ENCODE assay signal across 13 mouse cellular contexts in genomic region chr13:12165461-12166058, GRCm38 (mm10). TPM values are rescaled to one million over a fixed set of nuclear protein-coding genes. Genes with fewer than 3 reads are reported as not detected.
DNase-seq lines count a peak whose midpoint lies in the region; ATAC-seq and TF ChIP-seq lines count a peak whose summit lies in the region.
"Had no signal": no experiment of that assay in that cellular context is flagged by ENCODE, and none has a peak within 500 bp of the region (broad histone marks: within the 10 kb centered on the region; RNA-seq: fewer than 3 reads in every experiment).

No protein-coding gene starts in this region.

- TF ChIP-seq CTCF in lung, adult 2 months (IDR thresholded peaks at IDR 0.05; ENCODE audit: insufficient read depth, low read length), result no peak
- no peak for TF ChIP-seq CTCF in olfactory bulb, adult 2 months (IDR thresholded peaks at IDR 0.05; ENCODE audit: insufficient read depth, low read depth, low read length)

- no peaks in the 10 kb centered on the region for H3K27me3 ChIP-seq in forebrain, embryonic 14.5 days (replicated peaks; ENCODE audit: control insufficient read depth, insufficient read depth, low read length)
- no peaks in the 10 kb centered on the region for H3K27me3 ChIP-seq in forebrain, embryonic 11.5 days (ENCODE audit: control insufficient read depth, insufficient read depth, low read length)
- H3K27me3 ChIP-seq in hindbrain, embryonic 15.5 days, result no peaks in the 10 kb centered on the region
- no peaks in the 10 kb centered on the region for H3K27me3 ChIP-seq in hindbrain, embryonic 10.5 days (ENCODE audit: insufficient read depth, poor library complexity, severe bottlenecking)
- H3K27me3 ChIP-seq in lung, embryonic 16.5 days (ENCODE audit: control insufficient read depth, insufficient read depth, low read depth, low read length), result no peaks in the 10 kb centered on the region
- H3K27me3 ChIP-seq: forebrain, embryonic 13.5 days; liver, embryonic 15.5 days had no signal

- no peaks in the 10 kb centered on the region for H3K4me1 ChIP-seq in forebrain, embryonic 14.5 days (ENCODE audit: control insufficient read depth, insufficient read depth, low read length)
- H3K4me1 ChIP-seq in forebrain, embryonic 11.5 days (replicated peaks; ENCODE audit: control insufficient read depth, insufficient read depth, low read length), result 0 out of 2 replicates have a peak, but pooled peaks cover 2% of the 10 kb centered on the region
- peaks cover 9% of the 10 kb centered on the region; the same call in 1 of the 2 replicates for H3K4me1 ChIP-seq in hindbrain, embryonic 15.5 days (replicated peaks)
- H3K4me1 ChIP-seq in hindbrain, embryonic 10.5 days (replicated peaks), result peaks cover 5% of the 10 kb centered on the region; the same call in 1 of the 2 replicates
- H3K4me1 ChIP-seq in lung, embryonic 16.5 days (replicated peaks; ENCODE audit: control insufficient read depth, insufficient read depth, low read length), result peaks cover 8% of the 10 kb centered on the region
- H3K4me1 ChIP-seq in lung, adult 2 months (ENCODE audit: control insufficient read depth, insufficient read depth, low read length), result no peaks in the 10 kb centered on the region
- H3K4me1 ChIP-seq in olfactory bulb, adult 2 months (ENCODE audit: control insufficient read depth, insufficient read depth, low read length), result peaks cover 7% of the 10 kb centered on the region; the same call in 1 of the 2 replicates
- H3K4me1 ChIP-seq: liver, embryonic 15.5 days had no signal

- H3K4me3 ChIP-seq in forebrain, embryonic 14.5 days (ENCODE audit: low read depth, low read length), result no peak overlapping the region
- no peak overlapping the region for H3K4me3 ChIP-seq in forebrain, embryonic 11.5 days (ENCODE audit: low read depth, low read length)
- H3K4me3 ChIP-seq in hindbrain, embryonic 15.5 days, result no peak overlapping the region
- no peak overlapping the region for H3K4me3 ChIP-seq in hindbrain, embryonic 10.5 days
- no peak overlapping the region for H3K4me3 ChIP-seq in lung, embryonic 16.5 days (ENCODE audit: low read length)
- H3K4me3 ChIP-seq in lung, adult 2 months (replicated peaks; ENCODE audit: extremely low read depth, low read depth, low read length), result no peak overlapping the region
- H3K4me3 ChIP-seq in olfactory bulb, adult 2 months (ENCODE audit: insufficient read depth, low read depth, low read length), result no peak overlapping the region
- H3K4me3 ChIP-seq: forebrain, embryonic 13.5 days; liver, embryonic 15.5 days had no signal

- no peaks in the 10 kb centered on the region for H3K36me3 ChIP-seq in forebrain, embryonic 14.5 days (ENCODE audit: control insufficient read depth, insufficient read depth, low read length)
- no peaks in the 10 kb centered on the region for H3K36me3 ChIP-seq in forebrain, embryonic 11.5 days (ENCODE audit: control insufficient read depth, insufficient read depth, low read length)
- H3K36me3 ChIP-seq in hindbrain, embryonic 15.5 days, result no peaks in the 10 kb centered on the region
- H3K36me3 ChIP-seq in hindbrain, embryonic 10.5 days, result no peaks in the 10 kb centered on the region
- no peaks in the 10 kb centered on the region for H3K36me3 ChIP-seq in lung, embryonic 16.5 days (ENCODE audit: control insufficient read depth, insufficient read depth, low read length)
- H3K36me3 ChIP-seq: liver, embryonic 15.5 days had no signal

- H3K27ac ChIP-seq in forebrain, embryonic 14.5 days (ENCODE audit: low read depth, low read length), result no peak overlapping the region
- no peak overlapping the region for H3K27ac ChIP-seq in forebrain, embryonic 11.5 days (ENCODE audit: low read depth, low read length)
- no peak overlapping the region for H3K27ac ChIP-seq in hindbrain, embryonic 15.5 days (replicated peaks)
- H3K27ac ChIP-seq in hindbrain, embryonic 10.5 days, result no peak overlapping the region
- H3K27ac ChIP-seq in lung, embryonic 16.5 days (ENCODE audit: low read length), result peak overlapping the region; percentile 22; the same call in 1 of the 2 replicates
- H3K27ac ChIP-seq in olfactory bulb, adult 2 months (ENCODE audit: insufficient read depth, low read depth, low read length), result peak overlapping the region; percentile 79
- H3K27ac ChIP-seq: forebrain, embryonic 13.5 days; liver, embryonic 15.5 days had no signal

- ATAC-seq in forebrain, embryonic 14.5 days, result no peak
- ATAC-seq in forebrain, embryonic 11.5 days (replicated peaks; ENCODE audit: low FRiP score), result no peak
- ATAC-seq in hindbrain, embryonic 15.5 days (ENCODE audit: low FRiP score, low read depth), result 0 out of 2 replicates have a peak, but pooled peaks have one; percentile 64
- ATAC-seq in lung, embryonic 16.5 days (ENCODE audit: low read depth), result peak; percentile 92

- peak; percentile 11 for DNase-seq in forebrain, embryonic 14.5 days (ENCODE audit: low spot score)
- DNase-seq in forebrain, embryonic 11.5 days (ENCODE audit: low spot score), result no peak
- DNase-seq in hindbrain, embryonic 10.5 days (ENCODE audit: low spot score), result no peak
- DNase-seq in lung, adult 2 months, result no peak
- no peak for DNase-seq in adrenal gland, postnatal 4 days (ENCODE audit: low spot score in 2 of 2)
- DNase-seq: adrenal gland, postnatal 25 days; cerebellum, adult 18-20 months; thymus, adult 2 months had no signal

- no peak overlapping the region for H3K9ac ChIP-seq in forebrain, embryonic 14.5 days (ENCODE audit: low read length)
- no peak overlapping the region for H3K9ac ChIP-seq in forebrain, embryonic 11.5 days (ENCODE audit: low read length)
- H3K9ac ChIP-seq in hindbrain, embryonic 15.5 days, result no peak overlapping the region
- H3K9ac ChIP-seq in lung, embryonic 16.5 days (ENCODE audit: low read length), result no peak overlapping the region
- H3K9ac ChIP-seq: forebrain, embryonic 13.5 days; liver, embryonic 15.5 days had no signal

- WGBS in forebrain, embryonic 14.5 days, result 68% methylated on average over 8 of the region's 8 CpGs
- 81% methylated on average over 8 of the region's 8 CpGs for WGBS in forebrain, embryonic 11.5 days
- 62% methylated on average over 8 of the region's 8 CpGs for WGBS in hindbrain, embryonic 15.5 days
- 71% methylated on average over 8 of the region's 8 CpGs for WGBS in hindbrain, embryonic 10.5 days
- WGBS in lung, embryonic 16.5 days, result 39% methylated on average over 8 of the region's 8 CpGs
- 48% methylated on average over 8 of the region's 8 CpGs for WGBS in lung, adult 2 months
- WGBS in olfactory bulb, adult 2 months, result 38% methylated on average over 8 of the region's 8 CpGs

- no peaks in the 10 kb centered on the region for H3K9me3 ChIP-seq in forebrain, embryonic 14.5 days (replicated peaks; ENCODE audit: control insufficient read depth, low read length)
- no peaks in the 10 kb centered on the region for H3K9me3 ChIP-seq in forebrain, embryonic 11.5 days (ENCODE audit: control insufficient read depth, low read length)
- no peaks in the 10 kb centered on the region for H3K9me3 ChIP-seq in hindbrain, embryonic 15.5 days
- H3K9me3 ChIP-seq in hindbrain, embryonic 10.5 days, result no peaks in the 10 kb centered on the region
- no peaks in the 10 kb centered on the region for H3K9me3 ChIP-seq in lung, embryonic 16.5 days (ENCODE audit: control insufficient read depth, low read length)
- H3K9me3 ChIP-seq: forebrain, embryonic 13.5 days; liver, embryonic 15.5 days had no signal

- H3K4me2 ChIP-seq in forebrain, embryonic 14.5 days (ENCODE audit: low read length), result no peak overlapping the region
- H3K4me2 ChIP-seq in forebrain, embryonic 11.5 days (ENCODE audit: low read depth, low read length, severe bottlenecking), result no peak overlapping the region
- H3K4me2 ChIP-seq in hindbrain, embryonic 15.5 days, result no peak overlapping the region
- H3K4me2 ChIP-seq in lung, embryonic 16.5 days (ENCODE audit: low read depth, low read length), result no peak overlapping the region
- H3K4me2 ChIP-seq: forebrain, embryonic 13.5 days; liver, embryonic 15.5 days had no signal

- TF ChIP-seq POLR2A in lung, adult 2 months (IDR thresholded peaks at IDR 0.05; ENCODE audit: borderline replicate concordance, extremely low read depth, low read depth, low read length), result no peak
- TF ChIP-seq POLR2A in olfactory bulb, adult 2 months (IDR thresholded peaks at IDR 0.05; ENCODE audit: insufficient read depth, low read depth, low read length), result no peak

RNA-seq across cellular contexts. Expression of gene Ryr2, which starts 58.8 kb away (rescaled TPM):
- 0.76 and 2.1 TPM in 2 replicates for polyA plus RNA-seq in forebrain, embryonic 14.5 days (2014; fragmentation: Nextera tagmentation; extraction: Ambion mirVana)
- 0.48 and 0.51 TPM in 2 replicates for polyA plus RNA-seq in forebrain, embryonic 11.5 days (2014; fragmentation: Nextera tagmentation; extraction: Ambion mirVana)
- polyA plus RNA-seq in hindbrain, embryonic 15.5 days (2015; fragmentation: Nextera tagmentation; extraction: Ambion mirVana), result 3.7 and 4.6 TPM in 2 replicates
- polyA plus RNA-seq in hindbrain, embryonic 10.5 days (2016; fragmentation: Nextera tagmentation; extraction: Ambion mirVana), result 0.43 and 0.50 TPM in 2 replicates
- 1.5 and 1.6 TPM in 2 replicates for polyA plus RNA-seq in lung, embryonic 16.5 days (2015; fragmentation: Nextera tagmentation; extraction: Ambion mirVana)
- polyA plus RNA-seq in lung, adult 2 months (2012; rRNA removed), result 2.3 and 4.1 TPM in 2 replicates
- polyA plus RNA-seq in olfactory bulb, adult 2 months (2012; ENCODE audit: insufficient read depth, insufficient read length, low replicate concordance, missing spikeins), result 51.1 and 196 TPM in 2 replicates
- total RNA-seq in adrenal gland, postnatal 4 days (2021), result 10 to 100 TPM; 15.4 to 16.9 TPM

Comparison
In these comparisons a context has a peak if more than half of its experiments do, and no peak if none do; other contexts are left out.
1. ATAC-seq: peak in hindbrain, embryonic 15.5 days (single experiment) and lung, embryonic 16.5 days (single experiment); none in forebrain, embryonic 14.5 days (single experiment) and forebrain, embryonic 11.5 days (single experiment).
2. H3K27ac ChIP-seq: peak in lung, embryonic 16.5 days (single experiment) and olfactory bulb, adult 2 months (single experiment); none in forebrain, embryonic 14.5 days (single experiment), forebrain, embryonic 11.5 days (single experiment), hindbrain, embryonic 15.5 days (single experiment) and hindbrain, embryonic 10.5 days (single experiment).